Mouse (Mus musculus) cerebellum, adult 2 months (tissue): ENCODE measurements around the gene Hnrnpa3. TPM values are rescaled to one million over a fixed set of nuclear protein-coding genes. Genes with fewer than 3 reads are reported as not detected.

Experiments
- DNase-seq, 2 experiments: peaks; one replicate each; pipeline ENCODE4 v3.0.0; 2021
- H3K27ac ChIP-seq: fragments of 200-500 bp; 2 replicates; pipeline ENCODE4 v1.5.1; 2012; ENCODE audit warnings: low read length, control low read depth, inconsistent platforms; ENCODE audit not compliant: insufficient read depth
- H3K27me3 ChIP-seq: fragments of 200-500 bp; 2 replicates; pipeline ENCODE4 v1.6.1; 2012; ENCODE audit warnings: inconsistent platforms, mild to moderate bottlenecking, low read length, moderate library complexity; ENCODE audit not compliant: control insufficient read depth, insufficient read depth
- H3K4me1 ChIP-seq: fragments of 200-500 bp; 2 replicates; pipeline ENCODE4 v1.6.1; 2011; ENCODE audit warnings: low read length; ENCODE audit not compliant: control insufficient read depth, insufficient read depth
- H3K4me3 ChIP-seq: fragments of 200-500 bp; replicated peaks from 2 replicates; pipeline ENCODE3; 2011; ENCODE audit warnings: mild to moderate bottlenecking, low read depth, low read length, control low read depth; ENCODE audit not compliant: insufficient read depth
- CTCF ChIP-seq: fragments of 200-500 bp; IDR thresholded peaks from 2 replicates; pipeline ENCODE4 v1.5.1; 2011; ENCODE audit warnings: low read depth, mild to moderate bottlenecking, control low read depth, low read length, moderate library complexity, borderline replicate concordance; ENCODE audit not compliant: insufficient read depth
- POLR2A ChIP-seq: fragments of 200-500 bp; IDR thresholded peaks from 2 replicates; pipeline ENCODE4 v1.6.1; 2011; ENCODE audit warnings: low read length, control low read depth, borderline replicate concordance; ENCODE audit not compliant: insufficient read depth
- WGBS: fragments of 180-500 bp; shearing (Covaris S2); methylation state at CpG from one replicate; pipeline ENCODE4 v1.1.7; 2018; 5-methylcytosine and 5-hydroxymethylcytosine counted together
- polyA plus RNA-seq: library from polyadenylated mRNA; depleted of rRNA; stranded (reverse); fragments of >200 nt; gene quantifications from 2 replicates; pipeline ENCODE4 v1.2.3, GENCODE M21; 2012; rRNA removed

The Hnrnpa3 gene
- polyA plus RNA-seq, 1 experiment: 264 TPM

- DNase-seq: no peak
- no peak overlapping the region for H3K27ac ChIP-seq
- peak overlapping the region; percentile 38 for H3K4me3 ChIP-seq
- H3K4me1 ChIP-seq: no peaks in the 10 kb centered on the region
- TF ChIP-seq CTCF (no peak), POLR2A (no peak)
- WGBS: 38% methylated on average over 19 of the region's 19 CpGs
- H3K27me3 ChIP-seq: peaks cover 3% of the 10 kb centered on the region; the same call in 1 of the 2 replicates
These were observed 46.2 kb downstream of the Hnrnpa3 start for GRCm38 (mm10) chr2:75705162-75705752.

DNA sequence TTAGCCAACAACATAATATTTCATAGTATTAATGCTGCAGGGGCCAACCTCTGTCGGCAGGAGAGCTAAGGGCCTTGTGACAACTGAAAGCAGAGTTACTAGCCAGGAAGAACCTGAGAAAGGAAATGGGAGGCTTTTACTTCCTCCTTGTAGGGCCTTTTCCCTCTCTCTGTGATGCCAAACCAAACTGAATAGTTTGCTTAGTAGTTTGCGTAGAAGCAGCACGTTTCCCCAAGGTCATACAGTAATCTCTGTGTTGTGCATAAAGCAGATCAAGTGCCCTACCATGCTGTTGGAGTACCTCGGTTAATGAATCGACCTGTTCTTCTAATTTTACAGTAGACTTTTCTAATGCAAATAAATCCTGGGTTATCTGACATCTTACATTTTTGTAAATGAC, 47.4 kb downstream of the Hnrnpa3 start:
- Histone ChIP-seq H3K4me1 (no peaks in the 10 kb centered on the region), H3K27ac (no peak overlapping the region), H3K27me3 (peaks cover 3% of the 10 kb centered on the region; the same call in 1 of the 2 replicates), H3K4me3 (no peak overlapping the region)
- TF ChIP-seq POLR2A: no peak
- no peak for TF ChIP-seq CTCF
- WGBS: 76% methylated on average over 5 of the region's 5 CpGs
- no peak for DNase-seq

GRCm38 (mm10) chr2:75707420-75707819, 48.4 kb downstream of the Hnrnpa3 start:
- Histone ChIP-seq H3K4me3 (no peak overlapping the region), H3K27me3 (peaks cover 3% of the 10 kb centered on the region; the same call in 1 of the 2 replicates), H3K4me1 (no peaks in the 10 kb centered on the region), H3K27ac (no peak overlapping the region)
- DNase-seq: no peak
- WGBS: 29% methylated on average over 1 of the region's 1 CpGs
- TF ChIP-seq POLR2A: no peak
- TF ChIP-seq CTCF: no peak

DNA sequence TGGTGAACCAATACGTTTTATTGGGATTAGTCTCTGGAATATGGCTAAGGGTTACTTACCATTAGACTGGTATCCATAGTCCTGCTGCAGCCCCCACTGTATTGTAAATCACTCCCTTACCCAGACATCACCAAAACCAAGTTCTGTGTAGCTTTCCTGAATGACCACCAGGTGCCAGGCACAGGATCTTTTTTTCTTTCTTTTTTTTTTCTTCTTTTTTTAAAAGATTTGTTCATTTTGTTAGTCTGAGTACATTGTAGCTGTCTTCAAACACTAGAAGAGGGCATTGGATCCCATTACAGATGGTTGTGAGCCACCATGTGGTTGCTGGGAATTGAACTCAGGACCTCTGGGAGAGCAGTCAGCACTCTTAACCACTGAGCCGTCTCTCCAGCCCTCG, 54.0 kb downstream of the Hnrnpa3 start:
- Histone ChIP-seq H3K4me3 (no peak overlapping the region), H3K4me1 (peaks cover 5% of the 10 kb centered on the region; the same call in 1 of the 2 replicates), H3K27me3 (no peaks in the 10 kb centered on the region), H3K27ac (no peak overlapping the region)
- DNase-seq: no peak
- TF ChIP-seq POLR2A: no peak
- no peak for TF ChIP-seq CTCF
- 97% methylated on average over 3 of the region's 3 CpGs for WGBS

DNA sequence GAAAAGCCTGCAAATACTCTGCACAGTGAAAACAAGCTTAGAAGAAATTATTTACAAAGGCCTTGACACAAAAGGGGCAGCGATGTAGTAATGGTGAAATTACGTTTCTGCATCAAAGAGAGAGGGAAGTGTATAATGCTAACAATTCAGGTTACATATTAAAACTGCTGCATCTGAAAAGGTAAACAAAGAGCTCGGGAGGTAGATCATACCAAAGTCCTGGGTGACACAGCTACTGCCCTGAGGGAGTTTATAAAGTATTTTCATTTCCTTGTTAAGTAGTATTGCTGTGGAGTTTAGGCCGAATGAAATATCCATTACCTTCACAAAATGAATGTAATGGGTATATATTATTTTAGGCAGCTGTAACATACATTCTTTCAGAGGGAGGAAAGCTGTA, 55.7 kb downstream of the Hnrnpa3 start:
- TF ChIP-seq POLR2A: no peak
- TF ChIP-seq CTCF: no peak

DNA sequence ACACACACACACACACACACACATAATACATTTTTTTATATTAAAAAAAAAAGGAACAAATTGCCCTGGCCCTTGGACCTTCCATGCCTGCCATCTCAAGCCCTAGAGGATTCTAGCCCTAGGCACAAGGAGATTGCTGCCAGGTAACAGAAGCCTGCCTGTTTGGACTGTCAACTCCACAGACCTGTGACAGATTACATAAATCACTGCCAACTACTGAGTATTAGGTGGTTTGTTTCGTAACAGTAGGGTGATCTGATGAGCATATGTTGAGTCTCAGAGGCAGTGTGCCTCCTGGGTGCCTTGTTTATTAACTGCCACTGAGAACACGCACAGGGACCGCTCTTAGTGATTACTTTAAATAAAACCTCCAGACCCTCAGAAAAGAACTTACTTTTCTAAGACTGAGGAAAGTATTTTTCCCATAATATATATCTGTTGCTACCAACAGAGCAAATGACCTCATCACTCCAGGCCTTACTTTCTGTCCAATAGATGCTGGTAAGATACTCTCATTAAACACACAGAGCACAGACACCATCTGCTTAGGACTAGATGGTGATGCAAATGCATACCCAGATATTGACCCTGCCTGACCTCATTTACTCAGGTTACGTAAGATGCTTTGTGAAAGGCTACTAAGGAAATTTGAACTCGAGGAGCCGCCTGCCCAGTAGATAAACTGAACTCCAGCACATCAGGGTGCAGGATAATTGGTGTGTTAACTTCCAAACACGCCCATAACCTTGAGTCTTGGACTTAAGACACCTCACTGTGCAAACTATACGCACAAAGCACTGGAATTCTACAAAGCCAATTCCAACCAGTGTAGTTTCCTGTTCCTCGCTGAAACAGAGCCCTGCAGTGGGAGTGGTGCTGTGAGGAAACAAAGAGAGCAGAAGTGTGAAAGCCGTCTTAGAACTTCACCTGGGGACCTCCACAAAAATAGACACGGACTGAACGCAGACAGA, 57.3 kb downstream of the Hnrnpa3 start:
- H3K4me1 ChIP-seq: peaks cover 5% of the 10 kb centered on the region; the same call in 1 of the 2 replicates
- peak overlapping the region; percentile 46 for H3K27ac ChIP-seq
- 42% methylated on average over 12 of the region's 12 CpGs for WGBS
- TF ChIP-seq POLR2A (no peak), CTCF (no peak)
- no peak overlapping the region for H3K4me3 ChIP-seq
- H3K27me3 ChIP-seq: no peaks in the 10 kb centered on the region
- DNase-seq: peak; percentile 51 to 87

More for the DNA sequence above, 55.7 kb downstream of the Hnrnpa3 start:
- Histone ChIP-seq H3K4me1 (peaks cover 5% of the 10 kb centered on the region; the same call in 1 of the 2 replicates), H3K27me3 (no peaks in the 10 kb centered on the region), H3K4me3 (no peak overlapping the region), H3K27ac (no peak overlapping the region)
- 98% methylated on average over 4 of the region's 4 CpGs for WGBS
- no peak for DNase-seq

Other genes with a start within 250 kb of the Hnrnpa3 start
- gene Nfe2l2, start 45.4 kb downstream of the Hnrnpa3 start, polyA plus RNA-seq: 18.6 and 19.6 TPM in 2 replicates
- gene Agps, start 172.9 kb downstream of the Hnrnpa3 start, polyA plus RNA-seq: 14.6 and 16.1 TPM in 2 replicates